Mouse (Mus musculus) brain, embryonic 14.5 days (tissue): Measurements from ENCODE around the gene Mcmbp. TPM values are rescaled to one million over a fixed set of nuclear protein-coding genes. Genes with fewer than 3 reads are reported as not detected.
A peak's percentile ranks its signal among the peaks of the same experiment; 100 is the strongest.

Experiments
- DNase-seq: peaks from one replicate; pipeline ENCODE4 v3.0.0-alpha.2; 2011; ENCODE audit warnings: low read depth
- CTCF ChIP-seq: fragments of 200-500 bp; IDR thresholded peaks from 2 replicates; pipeline ENCODE4 v1.5.1; 2012; ENCODE audit warnings: inconsistent platforms, mild to moderate bottlenecking, moderate library complexity, borderline replicate concordance; ENCODE audit not compliant: insufficient read depth, insufficient read length; ENCODE audit errors: extremely low read depth
- POLR2A ChIP-seq: fragments of 200-500 bp; IDR thresholded peaks from 2 replicates; pipeline ENCODE4 v1.6.1; 2012; ENCODE audit warnings: mild to moderate bottlenecking, inconsistent platforms, borderline replicate concordance; ENCODE audit not compliant: poor library complexity, insufficient read depth, insufficient read length, severe bottlenecking; ENCODE audit errors: extremely low read depth
- polyA plus RNA-seq: library from polyadenylated mRNA; depleted of rRNA; stranded (reverse); fragments of >200 nt; gene quantifications from 2 replicates; pipeline ENCODE4 v1.2.3, GENCODE M21; 2012; rRNA removed

Mcmbp gene
- 39.0 and 45.2 TPM in 2 replicates for polyA plus RNA-seq

GRCm38 (mm10) chr7:128740334-128740733 is at the start of gene Mcmbp:
Mcmbp (minus strand) TSS chr7:128740495.
- peak; percentile 98 for DNase-seq
- TF ChIP-seq CTCF (no peak), POLR2A (peak; percentile 81; the same call in 1 of the 2 replicates)

GRCm38 (mm10) chr7:128790045-128790444 is 49.8 kb upstream of the Mcmbp start:
- TF ChIP-seq POLR2A (no peak), CTCF (no peak)
- no peak for DNase-seq

GRCm38 (mm10) chr7:128781846-128782245 is 41.6 kb upstream of the Mcmbp start:
- DNase-seq: no peak
- TF ChIP-seq POLR2A: no peak
- TF ChIP-seq CTCF: no peak

GRCm38 (mm10) chr7:128779305-128779704 is 39.0 kb upstream of the Mcmbp start:
- peak; percentile 91 for DNase-seq
- TF ChIP-seq CTCF (peak; percentile 88), POLR2A (no peak)

GRCm38 (mm10) chr7:128777201-128777600 is 36.9 kb upstream of the Mcmbp start:
- no peak for DNase-seq
- TF ChIP-seq POLR2A: no peak

GRCm38 (mm10) chr7:128766696-128767095 is 26.4 kb upstream of the Mcmbp start:
- peak; percentile 6 for DNase-seq
- TF ChIP-seq CTCF (no peak), POLR2A (no peak)

GRCm38 (mm10) chr7:128758948-128759347 is 18.7 kb upstream of the Mcmbp start:
- DNase-seq: no peak
- TF ChIP-seq CTCF (no peak), POLR2A (no peak)

- no peak for TF ChIP-seq CTCF
- no peak for TF ChIP-seq POLR2A
- DNase-seq: no peak
Observed at GRCm38 (mm10) chr7:128755396-128755795, 15.1 kb upstream of the Mcmbp start.

- no peak for DNase-seq
- TF ChIP-seq POLR2A (no peak), CTCF (no peak)
Observed at GRCm38 (mm10) chr7:128752012-128752411, 11.7 kb upstream of the Mcmbp start.

GRCm38 (mm10) chr7:128750296-128750695 is 10.0 kb upstream of the Mcmbp start:
- no peak for TF ChIP-seq POLR2A
- TF ChIP-seq CTCF: no peak
- DNase-seq: peak; percentile 10

GRCm38 (mm10) chr7:128748758-128749157 is 8.5 kb upstream of the Mcmbp start:
- TF ChIP-seq POLR2A: no peak
- no peak for TF ChIP-seq CTCF
- DNase-seq: peak; percentile 19

- no peak for DNase-seq
- no peak for TF ChIP-seq POLR2A
- TF ChIP-seq CTCF: no peak
Observed at GRCm38 (mm10) chr7:128746151-128746550, 5.9 kb upstream of the Mcmbp start.
